Mouse (Mus musculus) limb, embryonic 11.5 days (tissue): ENCODE measurements around the gene Pygl. TPM values are rescaled to one million over a fixed set of nuclear protein-coding genes. Genes with fewer than 3 reads are reported as not detected.

Experiments used
- ATAC-seq: fragments of 200-750 bp; cut with Nextera tagmentation; 2 replicates; pipeline ENCODE4 v1.8.0; 2017; ENCODE audit warnings: low read depth; ENCODE audit not compliant: insufficient number of reproducible peaks, low FRiP score, low TSS enrichment
- DNase-seq: peaks from one replicate; pipeline ENCODE4 v3.0.0-alpha.2; 2015; ENCODE audit warnings: low spot score
- H3K27ac ChIP-seq: fragments of 300-500 bp; sonication (generic); replicated peaks from 2 replicates; pipeline ENCODE4 v1.5.1; 2014; ENCODE audit warnings: low read depth, mild to moderate bottlenecking, low read length
- H3K27me3 ChIP-seq: fragments of 300-500 bp; sonication (generic); 2 replicates; pipeline ENCODE4 v1.6.1; 2014; ENCODE audit warnings: mild to moderate bottlenecking, low read length, mixed read lengths; ENCODE audit not compliant: control insufficient read depth, insufficient read depth
- H3K36me3 ChIP-seq: fragments of 300-500 bp; sonication (generic); 2 replicates; pipeline ENCODE4 v1.6.1; 2014; ENCODE audit warnings: mild to moderate bottlenecking, low read length, moderate library complexity, mixed read lengths; ENCODE audit not compliant: control insufficient read depth, insufficient read depth
- H3K4me1 ChIP-seq: fragments of 300-500 bp; sonication (generic); 2 replicates; pipeline ENCODE4 v1.6.1; 2014; ENCODE audit warnings: low read length, mixed read lengths; ENCODE audit not compliant: control insufficient read depth, insufficient read depth
- H3K4me2 ChIP-seq: fragments of 300-500 bp; sonication (generic); 2 replicates; pipeline ENCODE4 v1.6.1; 2014; ENCODE audit warnings: low read depth, mild to moderate bottlenecking, moderate library complexity; ENCODE audit not compliant: severe bottlenecking
- H3K4me3 ChIP-seq: fragments of 300-500 bp; sonication (generic); 2 replicates; pipeline ENCODE4 v1.5.1; 2014; ENCODE audit warnings: low read depth, low read length
- H3K9ac ChIP-seq: fragments of 300-500 bp; sonication (generic); 2 replicates; pipeline ENCODE4 v1.6.1; 2014; ENCODE audit warnings: mild to moderate bottlenecking, low read length
- H3K9me3 ChIP-seq: fragments of 300-500 bp; sonication (generic); 2 replicates; pipeline ENCODE4 v1.6.1; 2016; ENCODE audit warnings: low read length; ENCODE audit not compliant: control insufficient read depth
- WGBS: fragments of 180-500 bp; shearing (Covaris S2); extraction: QIAGEN DNeasy Blood & Tissue Kit; methylation state at CpG from one replicate; pipeline ENCODE4 v1.1.7; 2014; 5-methylcytosine and 5-hydroxymethylcytosine counted together
- polyA plus RNA-seq: library from polyadenylated mRNA; unstranded; fragments of >200 nt; fragmentation: Nextera tagmentation; extraction: Ambion mirVana; gene quantifications from 2 replicates; pipeline ENCODE4 v1.2.1, GENCODE M21; 2014

The Pygl gene
- polyA plus RNA-seq, 1 experiment from 2014 or later, result 7.8 TPM

- Histone ChIP-seq H3K36me3 (no peaks in the 10 kb centered on the region), H3K27ac (no peak overlapping the region), H3K9ac (no peak overlapping the region), H3K4me2 (no peak overlapping the region), H3K9me3 (no peaks in the 10 kb centered on the region), H3K4me3 (no peak overlapping the region), H3K4me1 (no peaks in the 10 kb centered on the region), H3K27me3 (no peaks in the 10 kb centered on the region)
- WGBS, result 36% methylated on average over 6 of the region's 6 CpGs
- peak; percentile 77 for DNase-seq
- ATAC-seq, result peak; percentile 58; the same call in 1 of the 2 replicates
Observed at GRCm38 (mm10) chr12:70234411-70234810, 3.1 kb upstream of the Pygl start.

GRCm38 (mm10) chr12:70233637-70234315 is 2.5 kb upstream of the Pygl start:
- ATAC-seq (no peak), DNase-seq (no peak)
- H3K4me3 ChIP-seq, result no peak overlapping the region
- H3K27me3 ChIP-seq, result no peaks in the 10 kb centered on the region
- H3K9ac ChIP-seq, result no peak overlapping the region
- WGBS, result 80% methylated on average over 6 of the region's 6 CpGs
- H3K4me2 ChIP-seq, result no peak overlapping the region
- no peaks in the 10 kb centered on the region for H3K4me1 ChIP-seq
- no peaks in the 10 kb centered on the region for H3K36me3 ChIP-seq
- no peaks in the 10 kb centered on the region for H3K9me3 ChIP-seq
- no peak overlapping the region for H3K27ac ChIP-seq

GRCm38 (mm10) chr12:70232020-70232544 is 794 bp upstream of the Pygl start:
- Histone ChIP-seq H3K27me3 (no peaks in the 10 kb centered on the region), H3K9ac (no peak overlapping the region), H3K9me3 (no peaks in the 10 kb centered on the region), H3K27ac (no peak overlapping the region), H3K4me2 (no peak overlapping the region), H3K4me1 (peaks cover 5% of the 10 kb centered on the region), H3K4me3 (no peak overlapping the region), H3K36me3 (no peaks in the 10 kb centered on the region)
- DNase-seq, result no peak
- no peak for ATAC-seq
- 63% methylated on average over 5 of the region's 5 CpGs for WGBS

GRCm38 (mm10) chr12:70228155-70228554 is 3.1 kb downstream of the Pygl start:
- 65% methylated on average over 11 of the region's 11 CpGs for WGBS
- Histone ChIP-seq H3K4me3 (no peak overlapping the region), H3K27ac (no peak overlapping the region), H3K4me2 (peak overlapping the region; percentile 86), H3K9me3 (no peaks in the 10 kb centered on the region), H3K4me1 (peaks cover 6% of the 10 kb centered on the region), H3K9ac (no peak overlapping the region), H3K36me3 (no peaks in the 10 kb centered on the region), H3K27me3 (0 out of 2 replicates have a peak, but pooled peaks cover 3% of the 10 kb centered on the region)
- DNase-seq (no peak), ATAC-seq (no peak)

- Histone ChIP-seq H3K9ac (peak overlapping the region; percentile 53), H3K27ac (peak overlapping the region; percentile 21; the same call in 1 of the 2 replicates), H3K9me3 (no peaks in the 10 kb centered on the region), H3K4me3 (peak overlapping the region; percentile 44), H3K4me1 (peaks cover 6% of the 10 kb centered on the region), H3K4me2 (peak overlapping the region; percentile 86), H3K27me3 (0 out of 2 replicates have a peak, but pooled peaks cover 3% of the 10 kb centered on the region), H3K36me3 (no peaks in the 10 kb centered on the region)
- 1% methylated on average over 52 of the region's 52 CpGs for WGBS
- peak; percentile 76 for DNase-seq
- ATAC-seq, result peak; percentile 84
Observed at GRCm38 (mm10) chr12:70227121-70227932, 4.0 kb downstream of the Pygl start.

- no peak for ATAC-seq
- H3K27me3 ChIP-seq, result 0 out of 2 replicates have a peak, but pooled peaks cover 3% of the 10 kb centered on the region
- H3K4me2 ChIP-seq, result peak overlapping the region; percentile 86
- no peaks in the 10 kb centered on the region for H3K9me3 ChIP-seq
- no peak for DNase-seq
- peaks cover 6% of the 10 kb centered on the region for H3K4me1 ChIP-seq
- H3K27ac ChIP-seq, result no peak overlapping the region
- no peak overlapping the region for H3K9ac ChIP-seq
- H3K36me3 ChIP-seq, result no peaks in the 10 kb centered on the region
- 32% methylated on average over 5 of the region's 5 CpGs for WGBS
- peak overlapping the region; percentile 44; the same call in 1 of the 2 replicates for H3K4me3 ChIP-seq
Observed at GRCm38 (mm10) chr12:70226655-70227054, 4.6 kb downstream of the Pygl start.

DNA sequence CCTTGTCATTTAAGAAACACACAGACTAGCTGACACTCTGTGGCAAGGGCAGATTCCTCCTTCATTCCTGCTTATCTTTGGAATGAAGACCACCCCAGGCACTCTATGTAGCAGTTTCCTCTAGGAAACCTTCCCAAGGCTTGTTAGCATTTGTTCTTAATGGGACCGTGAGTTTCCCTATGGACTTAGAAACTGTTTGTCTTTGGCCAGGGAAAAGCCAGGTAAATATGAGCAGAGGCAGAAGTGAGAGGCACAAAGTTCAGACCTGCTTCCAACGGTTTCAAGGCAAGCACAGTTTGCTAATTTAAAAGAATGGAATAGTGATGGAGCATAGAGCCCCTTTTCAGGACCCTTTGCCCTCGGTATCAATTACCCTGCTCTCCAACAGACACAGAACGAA is 8.0 kb downstream of the Pygl start:
- Histone ChIP-seq H3K4me1 (peaks cover 6% of the 10 kb centered on the region), H3K4me2 (no peak overlapping the region), H3K9me3 (no peaks in the 10 kb centered on the region), H3K36me3 (no peaks in the 10 kb centered on the region), H3K9ac (no peak overlapping the region), H3K4me3 (no peak overlapping the region), H3K27me3 (0 out of 2 replicates have a peak, but pooled peaks cover 3% of the 10 kb centered on the region), H3K27ac (no peak overlapping the region)
- 75% methylated on average over 4 of the region's 4 CpGs for WGBS
- DNase-seq, result no peak
- no peak for ATAC-seq

- Histone ChIP-seq H3K9ac (no peak overlapping the region), H3K4me1 (no peaks in the 10 kb centered on the region), H3K9me3 (no peaks in the 10 kb centered on the region), H3K27ac (no peak overlapping the region), H3K4me2 (no peak overlapping the region), H3K4me3 (no peak overlapping the region), H3K36me3 (no peaks in the 10 kb centered on the region), H3K27me3 (0 out of 2 replicates have a peak, but pooled peaks cover 1% of the 10 kb centered on the region)
- DNase-seq, result no peak
- WGBS, result 83% methylated on average over 5 of the region's 5 CpGs
- ATAC-seq, result no peak
Observed at GRCm38 (mm10) chr12:70221425-70221824, 9.9 kb downstream of the Pygl start.
